Mouse (Mus musculus) lung, adult 2 months (tissue): ENCODE measurements at regions not wholly inside any gene's neighbourhood (a gene's known extent, or its start where the extent isn't known, plus 50 kb on each side); places are given as distances from the start of the nearest gene placed in this dataset.

ENCODE experiments used
- CTCF ChIP-seq: fragments of 200-500 bp; IDR thresholded peaks from 2 replicates; pipeline ENCODE4 v1.5.1; 2011; ENCODE audit warnings: mild to moderate bottlenecking, low read length, control low read depth; ENCODE audit not compliant: insufficient read depth
- POLR2A ChIP-seq: fragments of 200-500 bp; IDR thresholded peaks from 2 replicates; pipeline ENCODE4 v1.6.1; 2011; ENCODE audit warnings: low read depth, mild to moderate bottlenecking, control low read depth, low read length, borderline replicate concordance; ENCODE audit errors: extremely low read depth

- TF ChIP-seq CTCF (no peak), POLR2A (no peak)
Measured at GRCm38 (mm10) chr3:36360933-36361332, 114.8 kb downstream of the Anxa5 start.
